Mouse (Mus musculus): ENCODE measurements around the gene Sh3yl1. TPM values are rescaled to one million over a fixed set of nuclear protein-coding genes. Genes with fewer than 3 reads are reported as not detected.

The Sh3yl1 gene
- polyA plus RNA-seq, 1 experiment from 2014 or later, result 28.4 TPM

DNA sequence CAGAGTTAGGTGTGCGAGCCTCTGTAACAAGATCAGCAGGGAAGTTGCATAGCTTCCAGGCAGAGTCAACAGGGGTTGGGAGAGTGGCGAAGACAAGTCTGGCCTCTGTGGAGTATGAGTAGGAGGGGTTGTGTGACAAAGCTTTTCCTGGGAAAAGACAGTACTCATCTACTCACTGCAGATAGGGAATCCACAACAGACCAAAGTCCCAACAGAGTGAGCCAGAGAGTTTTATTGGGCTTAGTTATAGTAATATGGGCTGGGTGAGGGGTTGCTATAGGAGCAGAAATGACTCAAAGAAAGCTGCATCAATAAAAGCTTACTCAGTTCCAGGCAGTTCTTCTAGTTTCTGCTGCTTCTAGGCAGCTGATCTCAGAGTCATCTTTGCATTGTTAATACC lies 21.8 kb downstream of the Sh3yl1 start:
- ATAC-seq (ENCODE audit: low FRiP score, low TSS enrichment), result no peak
- no peak overlapping the region for H3K27ac ChIP-seq (ENCODE audit: low read length)
- H3K9me3 ChIP-seq (ENCODE audit: low read length), result no peaks in the 10 kb centered on the region
- 82% methylated on average over 2 of the region's 2 CpGs for WGBS
- 0 out of 2 replicates have a peak, but pooled peaks cover 3% of the 10 kb centered on the region for H3K36me3 ChIP-seq (ENCODE audit: insufficient read depth, low read length)
- H3K4me3 ChIP-seq (ENCODE audit: low read length), result no peak overlapping the region
- no peak overlapping the region for H3K9ac ChIP-seq (replicated peaks; ENCODE audit: low read length)
- H3K4me1 ChIP-seq (ENCODE audit: insufficient read depth, low read length), result no peaks in the 10 kb centered on the region
- H3K4me2 ChIP-seq (replicated peaks; ENCODE audit: low read depth, low read length), result no peak overlapping the region
- no peaks in the 10 kb centered on the region for H3K27me3 ChIP-seq (ENCODE audit: insufficient read depth, low read length)

- no peak overlapping the region for H3K4me2 ChIP-seq (replicated peaks; ENCODE audit: low read depth, low read length)
- H3K4me3 ChIP-seq (ENCODE audit: low read length), result no peak overlapping the region
- no peak overlapping the region for H3K27ac ChIP-seq (ENCODE audit: low read length)
- H3K4me1 ChIP-seq (ENCODE audit: insufficient read depth, low read length), result no peaks in the 10 kb centered on the region
- no peak for ATAC-seq (ENCODE audit: low FRiP score, low TSS enrichment)
- H3K27me3 ChIP-seq (ENCODE audit: insufficient read depth, low read length), result no peaks in the 10 kb centered on the region
- peaks cover 18% of the 10 kb centered on the region; the same call in 1 of the 2 replicates for H3K36me3 ChIP-seq (ENCODE audit: insufficient read depth, low read length)
- H3K9ac ChIP-seq (replicated peaks; ENCODE audit: low read length), result no peak overlapping the region
- 64% methylated on average over 2 of the region's 2 CpGs for WGBS
- no peaks in the 10 kb centered on the region for H3K9me3 ChIP-seq (ENCODE audit: low read length)
Measured at GRCm38 (mm10) chr12:30936899-30937298, 25.4 kb downstream of the Sh3yl1 start.

DNA sequence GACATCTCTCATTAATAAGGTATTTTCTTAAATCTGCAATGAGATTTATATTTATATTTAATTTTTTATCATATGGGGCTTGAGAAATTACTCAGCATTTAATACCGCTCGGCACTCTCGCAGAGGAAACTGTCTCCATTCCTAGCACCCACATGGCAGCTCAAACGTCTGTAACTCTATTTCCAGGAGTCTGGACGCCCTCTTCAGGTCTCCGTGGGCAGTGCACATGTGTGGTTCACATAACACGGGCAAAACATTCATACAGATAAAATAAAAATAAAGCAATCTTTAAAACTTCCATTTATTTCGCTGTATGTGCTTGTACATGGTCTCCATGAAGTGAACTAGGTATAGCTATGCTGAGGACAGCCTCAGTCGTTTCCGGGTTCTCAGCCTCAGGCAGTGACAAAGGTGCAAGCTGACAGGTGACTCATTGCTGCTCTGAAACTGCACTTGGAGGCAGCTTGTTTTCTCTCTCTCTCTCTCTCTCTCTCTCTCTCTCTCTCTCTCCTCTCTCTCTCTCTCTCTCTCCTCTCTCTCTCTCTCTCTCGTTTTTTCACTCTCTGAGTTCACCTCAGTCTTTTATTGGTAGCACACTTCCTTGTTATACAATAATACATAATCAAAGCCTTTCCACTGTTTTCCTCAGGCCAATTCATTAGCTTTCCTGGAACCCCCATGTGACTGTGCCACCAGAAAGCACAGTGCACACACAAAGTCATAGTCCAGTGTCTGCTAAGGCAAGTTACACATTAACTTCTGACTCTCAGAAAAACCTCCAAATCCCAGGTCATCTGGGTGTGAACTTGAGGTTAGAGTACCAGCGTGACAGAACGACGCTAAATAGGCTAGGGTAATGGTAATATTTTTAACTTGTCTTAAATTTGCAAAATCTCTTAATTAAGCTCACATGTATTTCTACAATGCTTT lies 31.9 kb downstream of the Sh3yl1 start:
- Histone ChIP-seq H3K27ac (ENCODE audit: low read length) (peak overlapping the region; percentile 73), H3K4me2 (replicated peaks; ENCODE audit: low read depth, low read length) (no peak overlapping the region), H3K9me3 (ENCODE audit: low read length) (no peaks in the 10 kb centered on the region), H3K4me3 (ENCODE audit: low read length) (no peak overlapping the region), H3K4me1 (ENCODE audit: insufficient read depth, low read length) (peaks cover 11% of the 10 kb centered on the region; the same call in 1 of the 2 replicates), H3K27me3 (ENCODE audit: insufficient read depth, low read length) (no peaks in the 10 kb centered on the region), H3K36me3 (ENCODE audit: insufficient read depth, low read length) (peaks cover 17% of the 10 kb centered on the region; the same call in 1 of the 2 replicates), H3K9ac (replicated peaks; ENCODE audit: low read length) (no peak overlapping the region)
- WGBS, result 79% methylated on average over 14 of the region's 14 CpGs
- peak; percentile 85 for ATAC-seq (ENCODE audit: low FRiP score, low TSS enrichment)

GRCm38 (mm10) chr12:30944197-30944596 lies 32.7 kb downstream of the Sh3yl1 start:
- Histone ChIP-seq H3K36me3 (ENCODE audit: insufficient read depth, low read length) (peaks cover 12% of the 10 kb centered on the region; the same call in 1 of the 2 replicates), H3K27ac (ENCODE audit: low read length) (peak overlapping the region; percentile 73)

GRCm38 (mm10) chr12:30970700-30971099 lies 59.2 kb downstream of the Sh3yl1 start:
- no peak for ATAC-seq (ENCODE audit: low FRiP score, low TSS enrichment)
- WGBS, result 81% methylated on average over 2 of the region's 2 CpGs
- H3K27ac ChIP-seq (ENCODE audit: low read length), result no peak overlapping the region

More at GRCm38 (mm10) chr12:30944197-30944596, 32.7 kb downstream of the Sh3yl1 start:
- Histone ChIP-seq H3K9me3 (ENCODE audit: low read length) (no peaks in the 10 kb centered on the region), H3K4me2 (replicated peaks; ENCODE audit: low read depth, low read length) (no peak overlapping the region), H3K4me3 (ENCODE audit: low read length) (no peak overlapping the region), H3K9ac (replicated peaks; ENCODE audit: low read length) (no peak overlapping the region), H3K27me3 (ENCODE audit: insufficient read depth, low read length) (no peaks in the 10 kb centered on the region), H3K4me1 (ENCODE audit: insufficient read depth, low read length) (peaks cover 11% of the 10 kb centered on the region; the same call in 1 of the 2 replicates)
- 55% methylated on average over 3 of the region's 3 CpGs for WGBS
- ATAC-seq (ENCODE audit: low FRiP score, low TSS enrichment), result no peak

GRCm38 (mm10) chr12:31003795-31004194 lies 92.3 kb downstream of the Sh3yl1 start:
- Histone ChIP-seq H3K27me3 (ENCODE audit: insufficient read depth, low read length) (no peaks in the 10 kb centered on the region; the same call in 1 of the 2 replicates), H3K4me3 (ENCODE audit: low read length) (no peak overlapping the region), H3K9ac (replicated peaks; ENCODE audit: low read length) (no peak overlapping the region), H3K9me3 (ENCODE audit: low read length) (no peaks in the 10 kb centered on the region), H3K27ac (ENCODE audit: low read length) (no peak overlapping the region), H3K4me2 (replicated peaks; ENCODE audit: low read depth, low read length) (no peak overlapping the region), H3K4me1 (ENCODE audit: insufficient read depth, low read length) (no peaks in the 10 kb centered on the region), H3K36me3 (ENCODE audit: insufficient read depth, low read length) (no peaks in the 10 kb centered on the region)
- no peak for ATAC-seq (ENCODE audit: low FRiP score, low TSS enrichment)
- WGBS, result 73% methylated on average over 4 of the region's 4 CpGs

More at GRCm38 (mm10) chr12:30970700-30971099, 59.2 kb downstream of the Sh3yl1 start:
- Histone ChIP-seq H3K9me3 (ENCODE audit: low read length) (no peaks in the 10 kb centered on the region; the same call in 1 of the 2 replicates), H3K4me3 (ENCODE audit: low read length) (no peak overlapping the region), H3K4me2 (replicated peaks; ENCODE audit: low read depth, low read length) (no peak overlapping the region), H3K27me3 (ENCODE audit: insufficient read depth, low read length) (no peaks in the 10 kb centered on the region), H3K9ac (replicated peaks; ENCODE audit: low read length) (no peak overlapping the region), H3K4me1 (ENCODE audit: insufficient read depth, low read length) (no peaks in the 10 kb centered on the region), H3K36me3 (ENCODE audit: insufficient read depth, low read length) (no peaks in the 10 kb centered on the region)

- Histone ChIP-seq H3K36me3 (ENCODE audit: insufficient read depth, low read length) (no peaks in the 10 kb centered on the region), H3K4me2 (replicated peaks; ENCODE audit: low read depth, low read length) (no peak overlapping the region), H3K4me1 (ENCODE audit: insufficient read depth, low read length) (no peaks in the 10 kb centered on the region), H3K27me3 (ENCODE audit: insufficient read depth, low read length) (no peaks in the 10 kb centered on the region; the same call in 1 of the 2 replicates), H3K4me3 (ENCODE audit: low read length) (no peak overlapping the region), H3K27ac (ENCODE audit: low read length) (no peak overlapping the region), H3K9me3 (ENCODE audit: low read length) (no peaks in the 10 kb centered on the region), H3K9ac (replicated peaks; ENCODE audit: low read length) (no peak overlapping the region)
- WGBS, result 34% methylated on average over 3 of the region's 3 CpGs
- ATAC-seq (ENCODE audit: low FRiP score, low TSS enrichment), result peak; percentile 78; the same call in 1 of the 2 replicates
Measured at GRCm38 (mm10) chr12:31005010-31005409, 93.5 kb downstream of the Sh3yl1 start.

DNA sequence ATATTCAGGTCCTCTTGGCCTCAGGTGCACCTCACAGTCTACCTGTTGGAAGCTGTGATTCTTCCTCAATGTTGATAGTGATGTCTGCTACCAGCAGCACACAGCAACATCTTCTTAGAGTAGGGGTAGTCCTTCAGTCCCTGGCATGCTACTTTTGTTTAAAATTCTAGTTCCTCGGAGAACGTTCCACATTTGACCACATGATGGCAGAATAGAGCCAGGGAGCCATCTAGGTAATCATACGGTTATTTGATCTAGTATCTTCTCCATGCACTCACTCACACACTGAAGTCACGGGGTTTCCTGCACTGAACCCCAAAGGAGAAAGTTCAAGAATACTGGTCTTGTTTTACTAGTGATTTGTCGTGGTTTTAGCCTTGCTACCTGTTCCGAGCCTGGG lies 96.7 kb downstream of the Sh3yl1 start:
- Histone ChIP-seq H3K4me1 (ENCODE audit: insufficient read depth, low read length) (no peaks in the 10 kb centered on the region), H3K27ac (ENCODE audit: low read length) (no peak overlapping the region), H3K4me3 (ENCODE audit: low read length) (no peak overlapping the region), H3K27me3 (ENCODE audit: insufficient read depth, low read length) (no peaks in the 10 kb centered on the region), H3K9me3 (ENCODE audit: low read length) (no peaks in the 10 kb centered on the region), H3K9ac (replicated peaks; ENCODE audit: low read length) (no peak overlapping the region), H3K36me3 (ENCODE audit: insufficient read depth, low read length) (no peaks in the 10 kb centered on the region), H3K4me2 (replicated peaks; ENCODE audit: low read depth, low read length) (no peak overlapping the region)
- no peak for ATAC-seq (ENCODE audit: low FRiP score, low TSS enrichment)
- 22% methylated on average over 6 of the region's 6 CpGs for WGBS

All from kidney, embryonic 16.5 days (tissue).